Mouse (Mus musculus): ENCODE measurements around the gene Sag.

DNA sequence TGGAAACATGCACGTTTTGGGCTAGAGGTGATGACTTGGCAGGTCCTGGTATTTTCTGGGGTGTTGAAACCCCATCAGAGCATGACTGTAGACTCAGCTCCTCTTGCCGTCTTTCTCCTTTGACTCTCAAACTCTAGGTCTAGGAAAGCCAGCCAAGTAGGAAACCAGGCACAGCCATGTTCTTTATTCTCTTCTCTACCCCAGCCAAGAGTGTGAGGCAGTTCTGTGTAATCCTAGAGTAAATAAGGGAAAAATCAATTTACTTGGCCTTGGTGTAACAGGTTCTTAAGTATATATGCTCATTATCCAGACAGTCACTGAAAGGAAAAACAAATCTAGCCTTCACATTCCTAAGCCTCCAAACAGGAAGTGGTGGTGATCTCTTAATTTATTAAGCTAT, 30.1 kb upstream of the Sag start:
- TF ChIP-seq CTCF (IDR thresholded peaks at IDR 0.05; ENCODE audit: low read depth, low read length) (no peak), POLR2A (IDR thresholded peaks at IDR 0.05; ENCODE audit: extremely low read depth, insufficient read depth, low read length) (no peak)

Measured in liver, adult 2 months (tissue).